Mouse (Mus musculus) cerebellum, adult 2 months (tissue): ENCODE data around the gene Plcb2.

Experiments used
- CTCF ChIP-seq: fragments of 200-500 bp; IDR thresholded peaks from 2 replicates; pipeline ENCODE4 v1.5.1; 2011; ENCODE audit warnings: low read depth, mild to moderate bottlenecking, control low read depth, low read length, moderate library complexity, borderline replicate concordance; ENCODE audit not compliant: insufficient read depth
- POLR2A ChIP-seq: fragments of 200-500 bp; IDR thresholded peaks from 2 replicates; pipeline ENCODE4 v1.6.1; 2011; ENCODE audit warnings: low read length, control low read depth, borderline replicate concordance; ENCODE audit not compliant: insufficient read depth

- TF ChIP-seq POLR2A (no peak), CTCF (no peak)
Measured at GRCm38 (mm10) chr2:118702883-118703761, 25.1 kb downstream of the Plcb2 start.
